Mouse (Mus musculus): ENCODE results near the gene Tmem205. TPM values are rescaled to one million over a fixed set of nuclear protein-coding genes. Genes with fewer than 3 reads are reported as not detected.

Tmem205 gene
- total and polyA plus RNA-seq, 2 experiments from 2014 or later: 42.0 to 52.8 TPM

DNA sequence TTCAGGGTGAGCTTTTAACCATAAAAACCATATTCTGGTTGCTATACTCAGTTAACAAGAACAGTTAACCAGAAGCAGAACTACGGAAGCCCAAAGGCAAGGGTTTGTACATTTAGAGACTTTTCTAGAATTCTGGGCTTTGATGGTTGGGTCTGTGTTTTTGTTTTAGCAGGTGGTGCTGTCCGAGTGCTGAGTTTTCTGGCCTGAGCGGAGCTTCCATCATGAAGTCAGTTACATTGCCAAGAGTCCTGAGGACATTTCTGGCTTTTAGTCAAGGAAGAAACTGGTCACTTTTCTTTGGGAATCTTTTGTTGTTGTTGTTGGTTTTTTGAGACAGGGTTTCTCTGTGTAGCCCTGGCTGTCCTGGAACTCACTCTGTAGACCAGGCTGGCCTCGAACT is 23.3 kb downstream of the Tmem205 start:
- Histone ChIP-seq H3K9ac (no peak overlapping the region), H3K27ac (ENCODE audit: low read depth, low read length) (no peak overlapping the region), H3K4me1 (ENCODE audit: insufficient read depth) (no peaks in the 10 kb centered on the region), H3K36me3 (ENCODE audit: insufficient read depth) (0 out of 2 replicates have a peak, but pooled peaks cover under 1% of the 10 kb centered on the region), H3K9me3 (ENCODE audit: low read length) (no peaks in the 10 kb centered on the region), H3K4me2 (ENCODE audit: low read depth) (no peak overlapping the region), H3K27me3 (ENCODE audit: insufficient read depth, low read length) (no peaks in the 10 kb centered on the region), H3K4me3 (ENCODE audit: low read depth, low read length) (no peak overlapping the region)
- ATAC-seq (no peak), DNase-seq (no peak)
- no peak for TF ChIP-seq CTCF (IDR thresholded peaks at IDR 0.05; ENCODE audit: low read depth)
- 91% methylated on average over 4 of the region's 4 CpGs for WGBS

GRCm38 (mm10) chr9:21901223-21901820 is 26.0 kb downstream of the Tmem205 start:
- Histone ChIP-seq H3K4me2 (ENCODE audit: low read depth) (peak overlapping the region; percentile 36), H3K36me3 (ENCODE audit: insufficient read depth) (no peaks in the 10 kb centered on the region), H3K4me1 (ENCODE audit: insufficient read depth) (no peaks in the 10 kb centered on the region), H3K9ac (no peak overlapping the region), H3K27ac (ENCODE audit: low read depth, low read length) (0 out of 2 replicates have a peak overlapping the region, but pooled peaks have one; percentile 30), H3K9me3 (ENCODE audit: low read length) (no peaks in the 10 kb centered on the region), H3K4me3 (ENCODE audit: low read depth, low read length) (peak overlapping the region; percentile 28), H3K27me3 (ENCODE audit: insufficient read depth, low read length) (peaks cover 8% of the 10 kb centered on the region)
- peak; percentile 91 for DNase-seq
- 14% methylated on average over 10 of the region's 10 CpGs for WGBS
- peak; percentile 97 for ATAC-seq
- peak; percentile 53 for TF ChIP-seq CTCF (IDR thresholded peaks at IDR 0.05; ENCODE audit: low read depth)

DNA sequence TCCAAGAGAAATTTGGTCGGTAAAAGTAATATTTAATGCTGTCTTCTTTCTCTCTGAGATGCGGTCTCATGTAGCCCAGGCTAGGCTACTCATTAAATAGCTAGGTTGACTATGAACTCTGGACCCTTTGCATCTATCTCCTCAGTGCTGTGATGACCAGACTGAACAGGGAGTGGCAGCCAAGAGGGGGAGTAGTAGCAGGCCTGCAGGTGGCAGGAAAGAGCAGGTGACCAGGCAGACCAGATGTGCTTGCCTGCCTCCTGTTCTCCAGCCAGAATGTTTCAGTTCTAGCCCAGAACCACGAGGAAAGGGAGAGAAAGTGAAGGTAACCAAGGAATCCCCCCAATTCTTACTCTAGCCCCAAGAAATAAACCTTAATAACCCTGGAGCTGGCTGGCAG is 38.1 kb downstream of the Tmem205 start:
- no peaks in the 10 kb centered on the region for H3K27me3 ChIP-seq (ENCODE audit: insufficient read depth, low read length)
- no peak overlapping the region for H3K9ac ChIP-seq
- H3K4me2 ChIP-seq (ENCODE audit: low read depth): no peak overlapping the region
- ATAC-seq (no peak), DNase-seq (no peak)
- H3K36me3 ChIP-seq (ENCODE audit: insufficient read depth): no peaks in the 10 kb centered on the region
- no peaks in the 10 kb centered on the region for H3K9me3 ChIP-seq (ENCODE audit: low read length)
- no peak; the same call in 1 of the 2 replicates for TF ChIP-seq CTCF (IDR thresholded peaks at IDR 0.05; ENCODE audit: low read depth)
- 75% methylated on average over 3 of the region's 3 CpGs for WGBS
- no peak overlapping the region for H3K27ac ChIP-seq (ENCODE audit: low read depth, low read length)
- no peaks in the 10 kb centered on the region for H3K4me1 ChIP-seq (ENCODE audit: insufficient read depth)
- no peak overlapping the region for H3K4me3 ChIP-seq (ENCODE audit: low read depth, low read length)

GRCm38 (mm10) chr9:21876601-21877000 is 50.8 kb downstream of the Tmem205 start:
- DNase-seq: no peak
- H3K4me1 ChIP-seq (ENCODE audit: insufficient read depth): no peaks in the 10 kb centered on the region
- no peak overlapping the region for H3K9ac ChIP-seq
- no peak overlapping the region for H3K4me3 ChIP-seq (ENCODE audit: low read depth, low read length)
- no peak overlapping the region for H3K27ac ChIP-seq (ENCODE audit: low read depth, low read length)
- no peak overlapping the region for H3K4me2 ChIP-seq (ENCODE audit: low read depth)
- 64% methylated on average over 3 of the region's 3 CpGs for WGBS
- H3K36me3 ChIP-seq (ENCODE audit: insufficient read depth): no peaks in the 10 kb centered on the region
- no peak for ATAC-seq
- TF ChIP-seq CTCF (IDR thresholded peaks at IDR 0.05; ENCODE audit: low read depth): no peak
- no peaks in the 10 kb centered on the region for H3K27me3 ChIP-seq (ENCODE audit: insufficient read depth, low read length)
- H3K9me3 ChIP-seq (ENCODE audit: low read length): no peaks in the 10 kb centered on the region

GRCm38 (mm10) chr9:21872204-21872603 is 55.2 kb downstream of the Tmem205 start:
- H3K27ac ChIP-seq (ENCODE audit: low read depth, low read length): no peak overlapping the region
- no peaks in the 10 kb centered on the region for H3K27me3 ChIP-seq (ENCODE audit: insufficient read depth, low read length)
- H3K4me2 ChIP-seq (ENCODE audit: low read depth): no peak overlapping the region
- DNase-seq: no peak
- TF ChIP-seq CTCF (IDR thresholded peaks at IDR 0.05; ENCODE audit: low read depth): no peak
- no peak overlapping the region for H3K4me3 ChIP-seq (ENCODE audit: low read depth, low read length)
- no peaks in the 10 kb centered on the region for H3K4me1 ChIP-seq (ENCODE audit: insufficient read depth)
- WGBS: 60% methylated on average over 4 of the region's 4 CpGs
- H3K9me3 ChIP-seq (ENCODE audit: low read length): no peaks in the 10 kb centered on the region
- H3K36me3 ChIP-seq (ENCODE audit: insufficient read depth): no peaks in the 10 kb centered on the region
- H3K9ac ChIP-seq: no peak overlapping the region
- no peak for ATAC-seq

Other genes with a start within 250 kb of the Tmem205 start
- gene Ldlr, start 204.1 kb downstream of the Tmem205 start, total RNA-seq (2014; rRNA removed): 19.1 and 26.8 TPM in 2 replicates
- gene Ldlr, start 204.1 kb downstream of the Tmem205 start, polyA plus RNA-seq (2015; fragmentation: Nextera tagmentation; extraction: Ambion mirVana): 6.5 and 11.1 TPM in 2 replicates
- gene Spc24, start 167.3 kb downstream of the Tmem205 start, total RNA-seq (2014; rRNA removed): 7.7 and 8.2 TPM in 2 replicates
- 13.5 and 14.3 TPM in 2 replicates for gene Spc24, start 167.3 kb downstream of the Tmem205 start, polyA plus RNA-seq (2015; fragmentation: Nextera tagmentation; extraction: Ambion mirVana)
- gene Kank2, start 128.8 kb downstream of the Tmem205 start, total RNA-seq (2014; rRNA removed): 8.5 and 12.4 TPM in 2 replicates
- 2.2 and 2.3 TPM in 2 replicates for gene Kank2, start 128.8 kb downstream of the Tmem205 start, polyA plus RNA-seq (2015; fragmentation: Nextera tagmentation; extraction: Ambion mirVana)
- not detected in 2 replicates for gene Angptl8, start 92.0 kb downstream of the Tmem205 start, total RNA-seq (2014; rRNA removed)
- 0.18 TPM in 1 of 2 replicates, not detected in the other for gene Angptl8, start 92.0 kb downstream of the Tmem205 start, polyA plus RNA-seq (2015; fragmentation: Nextera tagmentation; extraction: Ambion mirVana)
- 6.0 and 15.2 TPM in 2 replicates for gene Dock6, start 74.9 kb downstream of the Tmem205 start, total RNA-seq (2014; rRNA removed)
- 5.7 and 8.3 TPM in 2 replicates for gene Dock6, start 74.9 kb downstream of the Tmem205 start, polyA plus RNA-seq (2015; fragmentation: Nextera tagmentation; extraction: Ambion mirVana)
- 23.7 and 26.7 TPM in 2 replicates for gene Rab3d, start 9.4 kb downstream of the Tmem205 start, total RNA-seq (2014; rRNA removed)
- 23.0 and 28.7 TPM in 2 replicates for gene Rab3d, start 9.4 kb downstream of the Tmem205 start, polyA plus RNA-seq (2015; fragmentation: Nextera tagmentation; extraction: Ambion mirVana)
- gene Ccdc159, start 85 bp downstream of the Tmem205 start, total RNA-seq (2014; rRNA removed): 8.6 and 13.6 TPM in 2 replicates
- 3.5 and 4.1 TPM in 2 replicates for gene Ccdc159, start 85 bp downstream of the Tmem205 start, polyA plus RNA-seq (2015; fragmentation: Nextera tagmentation; extraction: Ambion mirVana)
- 97.9 and 108 TPM in 2 replicates for gene Plppr2, start 9.5 kb upstream of the Tmem205 start, total RNA-seq (2014; rRNA removed)
- 122 and 144 TPM in 2 replicates for gene Plppr2, start 9.5 kb upstream of the Tmem205 start, polyA plus RNA-seq (2015; fragmentation: Nextera tagmentation; extraction: Ambion mirVana)
- gene Swsap1, start 28.2 kb upstream of the Tmem205 start, total RNA-seq (2014; rRNA removed): 28.2 and 37.7 TPM in 2 replicates
- gene Swsap1, start 28.2 kb upstream of the Tmem205 start, polyA plus RNA-seq (2015; fragmentation: Nextera tagmentation; extraction: Ambion mirVana): 7.0 and 7.3 TPM in 2 replicates
- 0.24 and 1.0 TPM in 2 replicates for gene Epor, start 36.0 kb upstream of the Tmem205 start, total RNA-seq (2014; rRNA removed)
- gene Epor, start 36.0 kb upstream of the Tmem205 start, polyA plus RNA-seq (2015; fragmentation: Nextera tagmentation; extraction: Ambion mirVana): 2.2 and 2.4 TPM in 2 replicates
- gene Rgl3, start 61.9 kb upstream of the Tmem205 start, total RNA-seq (2014; rRNA removed): 0.24 and 2.1 TPM in 2 replicates
- gene Rgl3, start 61.9 kb upstream of the Tmem205 start, polyA plus RNA-seq (2015; fragmentation: Nextera tagmentation; extraction: Ambion mirVana): 1.0 and 1.2 TPM in 2 replicates
- gene Ccdc151, start 75.1 kb upstream of the Tmem205 start, total RNA-seq (2014; rRNA removed): 5.7 and 6.0 TPM in 2 replicates
- 5.5 and 6.4 TPM in 2 replicates for gene Ccdc151, start 75.1 kb upstream of the Tmem205 start, polyA plus RNA-seq (2015; fragmentation: Nextera tagmentation; extraction: Ambion mirVana)
- gene Prkcsh, start 75.2 kb upstream of the Tmem205 start, total RNA-seq (2014; rRNA removed): 83.2 and 86.5 TPM in 2 replicates
- 48.9 and 67.4 TPM in 2 replicates for gene Prkcsh, start 75.2 kb upstream of the Tmem205 start, polyA plus RNA-seq (2015; fragmentation: Nextera tagmentation; extraction: Ambion mirVana)
- 159 and 191 TPM in 2 replicates for gene Elavl3, start 124.5 kb upstream of the Tmem205 start, total RNA-seq (2014; rRNA removed)
- 51.3 and 74.7 TPM in 2 replicates for gene Elavl3, start 124.5 kb upstream of the Tmem205 start, polyA plus RNA-seq (2015; fragmentation: Nextera tagmentation; extraction: Ambion mirVana)
- gene Gm49318, start 143.7 kb upstream of the Tmem205 start, total RNA-seq (2014; rRNA removed): not detected in 2 replicates
- gene Gm49318, start 143.7 kb upstream of the Tmem205 start, polyA plus RNA-seq (2015; fragmentation: Nextera tagmentation; extraction: Ambion mirVana): not detected in 2 replicates
- 31.0 and 32.3 TPM in 2 replicates for gene Zfp653, start 143.8 kb upstream of the Tmem205 start, total RNA-seq (2014; rRNA removed)
- 13.3 and 16.3 TPM in 2 replicates for gene Zfp653, start 143.8 kb upstream of the Tmem205 start, polyA plus RNA-seq (2015; fragmentation: Nextera tagmentation; extraction: Ambion mirVana)
- gene Ecsit, start 157.9 kb upstream of the Tmem205 start, total RNA-seq (2014; rRNA removed): 55.2 and 59.2 TPM in 2 replicates
- 64.1 and 64.7 TPM in 2 replicates for gene Ecsit, start 157.9 kb upstream of the Tmem205 start, polyA plus RNA-seq (2015; fragmentation: Nextera tagmentation; extraction: Ambion mirVana)
- 0.24 TPM in 1 of 2 replicates, not detected in the other for gene Cnn1, start 171.7 kb upstream of the Tmem205 start, total RNA-seq (2014; rRNA removed)
- gene Cnn1, start 171.7 kb upstream of the Tmem205 start, polyA plus RNA-seq (2015; fragmentation: Nextera tagmentation; extraction: Ambion mirVana): 0.24 and 0.86 TPM in 2 replicates
- gene Elof1, start 189.6 kb upstream of the Tmem205 start, total RNA-seq (2014; rRNA removed): 122 and 137 TPM in 2 replicates
- gene Elof1, start 189.6 kb upstream of the Tmem205 start, polyA plus RNA-seq (2015; fragmentation: Nextera tagmentation; extraction: Ambion mirVana): 165 and 170 TPM in 2 replicates
- gene Acp5, start 208.2 kb upstream of the Tmem205 start, total RNA-seq (2014; rRNA removed): 3.9 TPM in 1 of 2 replicates, not detected in the other
- 0.41 and 0.88 TPM in 2 replicates for gene Acp5, start 208.2 kb upstream of the Tmem205 start, polyA plus RNA-seq (2015; fragmentation: Nextera tagmentation; extraction: Ambion mirVana)
- gene Pigyl, start 229.3 kb upstream of the Tmem205 start, total RNA-seq (2014; rRNA removed): 27.8 and 35.2 TPM in 2 replicates
- 112 and 143 TPM in 2 replicates for gene Pigyl, start 229.3 kb upstream of the Tmem205 start, polyA plus RNA-seq (2015; fragmentation: Nextera tagmentation; extraction: Ambion mirVana)